Mouse (Mus musculus): ENCODE results near the gene Peak1. TPM values are rescaled to one million over a fixed set of nuclear protein-coding genes. Genes with fewer than 3 reads are reported as not detected.

The Peak1 gene
- polyA plus RNA-seq, 1 experiment = 6.3 TPM

DNA sequence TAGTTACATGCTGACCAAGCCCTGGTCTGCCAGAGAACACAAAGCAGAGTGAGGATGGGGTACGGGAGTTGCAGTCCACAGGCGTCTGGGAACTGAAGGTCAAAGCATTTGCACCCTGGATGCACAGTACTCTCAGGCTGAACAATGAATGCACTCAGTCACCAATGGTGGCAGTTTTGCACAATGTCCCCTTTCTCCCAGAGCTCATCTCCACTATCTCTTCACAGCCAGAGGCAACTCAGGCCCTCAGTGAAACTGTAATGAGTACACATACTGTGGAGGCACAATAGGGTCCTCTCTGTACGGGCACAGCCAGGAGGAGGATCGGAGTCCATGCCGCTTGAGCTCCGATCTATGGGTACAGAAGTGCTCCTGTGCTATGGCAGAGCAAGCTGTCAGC lies 71.5 kb downstream of the Peak1 start:
- TF ChIP-seq POLR2A (IDR thresholded peaks at IDR 0.05; ENCODE audit: borderline replicate concordance, extremely low read depth, insufficient read depth, insufficient read length, poor library complexity, severe bottlenecking) = no peak
- no peak for TF ChIP-seq CTCF (IDR thresholded peaks at IDR 0.05; ENCODE audit: borderline replicate concordance, extremely low read depth, insufficient read depth, insufficient read length)
- no peak for DNase-seq (ENCODE audit: low read depth)

DNA sequence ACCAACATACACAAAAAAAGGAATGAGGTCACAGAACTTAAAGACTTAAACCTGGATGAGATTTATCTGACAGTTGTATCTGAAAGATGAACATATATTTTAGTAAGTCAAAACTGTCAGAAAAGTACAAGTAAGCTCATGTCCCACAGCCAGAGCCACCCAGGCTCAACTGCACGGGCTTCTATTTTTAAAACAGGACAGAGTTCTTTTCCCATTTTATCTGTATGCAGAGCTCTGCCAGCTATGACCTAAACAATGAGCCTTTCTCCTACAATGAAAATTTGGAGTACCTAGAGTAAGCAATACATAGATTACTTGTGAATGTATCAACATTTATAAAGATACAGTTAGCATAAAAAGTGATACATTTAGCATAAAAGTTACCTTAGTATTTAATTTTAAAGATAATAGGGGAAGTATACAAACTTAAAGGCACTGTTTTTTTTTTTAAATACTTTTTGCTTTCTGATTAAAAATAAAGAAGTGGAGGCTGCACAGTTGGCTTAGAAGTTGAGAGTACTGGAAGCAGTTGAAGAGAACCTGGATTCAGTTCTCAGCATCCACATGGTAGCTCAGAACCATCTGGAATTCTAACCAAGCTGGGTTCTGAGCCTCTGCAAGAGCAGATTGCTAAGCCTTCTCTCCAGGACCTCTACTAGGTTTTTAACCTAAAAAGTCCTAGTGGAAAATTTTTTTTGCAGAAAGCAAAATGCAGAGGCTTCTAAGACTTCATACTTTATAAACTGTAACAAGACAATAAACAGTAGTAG lies 78.3 kb downstream of the Peak1 start:
- TF ChIP-seq CTCF (IDR thresholded peaks at IDR 0.05; ENCODE audit: borderline replicate concordance, extremely low read depth, insufficient read depth, insufficient read length) (no peak), POLR2A (IDR thresholded peaks at IDR 0.05; ENCODE audit: borderline replicate concordance, extremely low read depth, insufficient read depth, insufficient read length, poor library complexity, severe bottlenecking) (no peak)
- no peak for DNase-seq (ENCODE audit: low read depth)

DNA sequence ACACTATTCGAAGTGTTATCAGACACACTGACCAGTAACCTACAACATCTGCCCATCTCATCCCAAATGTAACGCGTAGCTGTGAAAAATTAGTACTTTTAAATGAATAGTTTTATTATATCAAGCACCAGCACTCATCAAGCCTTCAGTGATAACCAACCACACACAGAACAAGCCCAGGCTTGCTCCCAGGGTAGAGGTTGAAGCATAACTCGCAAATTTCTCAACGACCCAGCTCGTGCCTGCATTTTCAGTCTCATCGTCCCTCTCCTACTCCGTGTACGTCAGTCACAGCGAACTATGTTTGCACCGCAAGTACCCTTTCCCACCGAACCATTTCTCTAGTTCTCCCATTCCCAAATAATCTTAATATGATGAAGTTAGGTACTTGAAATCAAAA lies 83.5 kb downstream of the Peak1 start:
- TF ChIP-seq CTCF (IDR thresholded peaks at IDR 0.05; ENCODE audit: borderline replicate concordance, extremely low read depth, insufficient read depth, insufficient read length) (no peak), POLR2A (IDR thresholded peaks at IDR 0.05; ENCODE audit: borderline replicate concordance, extremely low read depth, insufficient read depth, insufficient read length, poor library complexity, severe bottlenecking) (no peak)
- no peak for DNase-seq (ENCODE audit: low read depth)

DNA sequence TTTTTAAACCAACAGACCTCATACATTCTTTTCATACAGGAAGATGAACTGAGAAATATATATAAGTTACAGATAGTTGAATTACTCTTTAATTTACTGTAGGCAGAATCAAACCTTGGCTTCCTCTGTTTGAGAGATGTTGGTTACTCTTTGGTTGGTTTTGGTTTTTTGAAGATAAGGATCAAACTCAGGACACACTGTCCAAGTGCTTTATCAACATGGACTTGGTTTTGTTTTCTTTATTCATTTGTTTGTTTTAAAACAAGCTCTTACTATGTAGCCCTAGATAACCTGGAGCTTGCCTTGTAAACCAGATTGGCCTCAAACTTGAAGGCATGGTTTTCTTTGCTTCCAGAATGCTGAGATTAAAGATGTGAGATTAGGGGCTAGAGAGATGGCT lies 85.1 kb downstream of the Peak1 start:
- DNase-seq (ENCODE audit: low read depth) = no peak
- TF ChIP-seq CTCF (IDR thresholded peaks at IDR 0.05; ENCODE audit: borderline replicate concordance, extremely low read depth, insufficient read depth, insufficient read length) (no peak), POLR2A (IDR thresholded peaks at IDR 0.05; ENCODE audit: borderline replicate concordance, extremely low read depth, insufficient read depth, insufficient read length, poor library complexity, severe bottlenecking) (no peak)

DNA sequence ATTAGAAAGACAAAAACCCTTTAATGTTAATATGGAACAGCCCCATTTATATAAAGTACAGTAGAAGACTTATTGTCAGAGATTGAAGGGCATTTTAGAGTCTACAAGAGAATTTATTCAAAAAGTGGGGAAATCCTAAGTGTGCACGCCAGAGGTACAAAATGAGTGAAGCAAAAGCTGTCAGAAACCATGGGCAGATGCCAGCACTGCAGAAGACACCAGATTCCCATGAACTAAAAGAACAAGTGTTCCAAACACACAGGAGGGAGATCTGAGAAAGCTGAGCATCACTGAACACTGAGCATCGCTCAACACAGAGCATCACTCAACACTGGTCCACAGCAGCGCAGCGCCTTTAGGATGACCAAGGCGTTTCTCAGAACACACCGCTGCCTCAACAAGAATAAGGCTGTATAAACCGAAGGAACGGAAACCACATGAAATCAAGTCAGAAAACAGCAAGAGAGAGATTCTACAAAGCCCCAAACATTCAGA lies 91.3 kb downstream of the Peak1 start:
- TF ChIP-seq CTCF (IDR thresholded peaks at IDR 0.05; ENCODE audit: borderline replicate concordance, extremely low read depth, insufficient read depth, insufficient read length) = no peak
- no peak for TF ChIP-seq POLR2A (IDR thresholded peaks at IDR 0.05; ENCODE audit: borderline replicate concordance, extremely low read depth, insufficient read depth, insufficient read length, poor library complexity, severe bottlenecking)
- peak; percentile 0 for DNase-seq (ENCODE audit: low read depth)

DNA sequence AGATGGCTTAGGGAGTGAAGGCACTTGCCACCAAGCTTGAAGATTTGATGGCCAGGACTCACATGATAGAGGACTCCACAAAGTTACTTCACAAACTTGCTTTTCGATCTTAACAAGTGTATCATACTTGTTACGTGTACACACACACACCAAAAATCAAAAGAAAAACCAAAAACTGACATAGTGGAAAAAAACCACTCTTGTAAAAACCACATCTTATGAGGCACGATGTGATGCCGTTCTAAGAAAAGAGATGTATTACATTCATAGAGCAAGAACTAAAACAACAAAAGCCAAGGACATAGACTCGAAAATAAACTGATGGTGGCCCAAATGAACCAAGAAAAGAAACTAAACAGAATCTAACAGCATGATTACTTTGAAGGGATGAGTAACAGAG lies 92.1 kb downstream of the Peak1 start:
- DNase-seq (ENCODE audit: low read depth) = no peak
- TF ChIP-seq CTCF (IDR thresholded peaks at IDR 0.05; ENCODE audit: borderline replicate concordance, extremely low read depth, insufficient read depth, insufficient read length) (no peak), POLR2A (IDR thresholded peaks at IDR 0.05; ENCODE audit: borderline replicate concordance, extremely low read depth, insufficient read depth, insufficient read length, poor library complexity, severe bottlenecking) (no peak)

DNA sequence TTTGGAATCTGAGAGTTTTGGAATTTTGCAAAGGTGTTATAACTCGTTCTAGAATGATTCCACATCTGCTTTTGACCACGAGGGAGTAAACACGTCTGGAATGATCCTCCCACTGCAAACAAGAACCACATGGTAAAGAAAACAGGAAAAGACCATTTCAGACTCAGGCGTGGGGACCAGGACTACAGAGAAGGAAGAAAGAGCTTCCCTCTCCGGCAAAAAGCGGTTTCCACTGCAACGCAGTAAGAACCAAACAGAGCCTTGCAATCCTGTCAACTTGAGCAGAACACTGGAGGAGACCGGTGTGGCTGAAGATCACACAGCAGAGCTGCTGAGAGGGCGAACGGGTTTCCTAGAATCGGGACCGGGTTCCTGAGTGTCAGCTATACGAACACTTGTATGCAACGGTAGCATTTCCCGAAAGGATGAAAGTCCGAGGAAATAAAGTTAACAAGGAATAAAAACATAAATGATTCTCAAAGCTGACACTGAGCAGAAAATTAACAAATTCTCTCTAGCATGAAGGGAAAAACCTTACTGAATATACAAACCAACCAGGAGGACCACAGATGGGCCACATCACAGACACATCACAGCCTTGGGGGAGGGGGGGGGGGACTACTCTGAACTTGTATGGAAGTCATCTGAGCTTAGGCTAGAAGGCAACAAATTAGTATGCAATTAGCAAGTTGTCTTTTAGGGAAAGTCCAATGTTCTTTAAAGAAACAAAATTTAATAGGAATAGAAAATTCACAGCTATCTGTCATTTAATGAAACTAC lies 93.1 kb downstream of the Peak1 start:
- TF ChIP-seq POLR2A (IDR thresholded peaks at IDR 0.05; ENCODE audit: borderline replicate concordance, extremely low read depth, insufficient read depth, insufficient read length, poor library complexity, severe bottlenecking) (no peak), CTCF (IDR thresholded peaks at IDR 0.05; ENCODE audit: borderline replicate concordance, extremely low read depth, insufficient read depth, insufficient read length) (no peak)
- DNase-seq (ENCODE audit: low read depth) = peak; percentile 13

DNA sequence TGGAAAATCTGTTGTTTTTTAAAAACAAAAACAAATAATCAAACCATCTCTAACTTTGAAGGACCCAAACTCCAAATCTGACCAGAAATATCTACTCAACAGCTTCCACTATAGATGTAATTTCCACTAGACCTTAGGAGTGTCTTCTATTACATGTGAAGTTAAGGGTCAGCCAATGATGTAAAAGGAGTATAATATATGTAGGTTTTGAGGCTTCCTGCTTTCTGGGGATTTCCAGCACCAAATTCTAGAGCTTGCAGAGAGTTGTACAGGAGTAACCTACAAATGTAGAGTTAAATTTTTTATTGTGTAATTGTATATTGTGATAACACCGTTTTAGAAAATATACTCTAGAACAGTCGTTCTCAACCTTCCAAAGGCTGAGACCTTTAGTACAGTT lies 96.6 kb downstream of the Peak1 start:
- TF ChIP-seq POLR2A (IDR thresholded peaks at IDR 0.05; ENCODE audit: borderline replicate concordance, extremely low read depth, insufficient read depth, insufficient read length, poor library complexity, severe bottlenecking) (no peak), CTCF (IDR thresholded peaks at IDR 0.05; ENCODE audit: borderline replicate concordance, extremely low read depth, insufficient read depth, insufficient read length) (no peak)
- no peak for DNase-seq (ENCODE audit: low read depth)

DNA sequence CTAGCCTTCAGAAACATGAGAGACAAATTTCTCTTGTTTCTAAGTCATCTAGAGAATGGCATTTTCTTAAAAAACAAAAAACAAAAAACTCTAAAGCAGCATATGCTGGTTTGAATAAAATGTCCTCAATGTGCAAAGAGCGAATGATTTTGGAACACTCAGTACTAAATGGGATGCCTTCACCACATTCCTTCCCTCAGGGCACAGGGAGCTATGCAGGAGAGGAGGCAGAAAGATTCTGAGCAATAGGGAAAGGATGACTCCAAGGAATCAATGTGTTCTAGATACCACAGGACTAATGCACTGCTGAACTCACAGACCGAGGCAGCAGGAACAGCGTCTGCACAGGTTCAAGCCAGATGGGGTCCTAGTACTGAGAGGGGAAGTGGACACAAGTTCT lies 103.5 kb downstream of the Peak1 start:
- no peak for DNase-seq (ENCODE audit: low read depth)
- no peak for TF ChIP-seq POLR2A (IDR thresholded peaks at IDR 0.05; ENCODE audit: borderline replicate concordance, extremely low read depth, insufficient read depth, insufficient read length, poor library complexity, severe bottlenecking)
- no peak for TF ChIP-seq CTCF (IDR thresholded peaks at IDR 0.05; ENCODE audit: borderline replicate concordance, extremely low read depth, insufficient read depth, insufficient read length)

DNA sequence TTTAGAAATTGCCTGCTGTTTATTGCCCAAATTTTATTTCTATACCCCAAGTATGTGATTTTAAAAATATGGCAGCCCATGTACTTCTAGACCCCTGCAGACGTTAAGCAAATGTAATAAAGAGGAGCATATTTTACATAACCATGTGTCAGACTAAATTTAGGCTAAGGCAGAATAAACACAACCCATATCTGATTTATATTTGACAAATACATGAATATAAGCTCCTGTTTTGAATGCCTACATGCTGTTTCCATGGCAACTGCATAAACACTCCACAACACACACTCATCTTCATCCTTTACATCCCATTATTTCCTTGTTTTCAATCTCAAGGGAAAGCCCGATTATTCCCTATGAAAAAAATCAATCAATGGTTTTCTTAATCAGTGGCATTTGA lies 108.8 kb downstream of the Peak1 start:
- TF ChIP-seq CTCF (IDR thresholded peaks at IDR 0.05; ENCODE audit: borderline replicate concordance, extremely low read depth, insufficient read depth, insufficient read length) (no peak), POLR2A (IDR thresholded peaks at IDR 0.05; ENCODE audit: borderline replicate concordance, extremely low read depth, insufficient read depth, insufficient read length, poor library complexity, severe bottlenecking) (no peak)
- peak; percentile 68 for DNase-seq (ENCODE audit: low read depth)

DNA sequence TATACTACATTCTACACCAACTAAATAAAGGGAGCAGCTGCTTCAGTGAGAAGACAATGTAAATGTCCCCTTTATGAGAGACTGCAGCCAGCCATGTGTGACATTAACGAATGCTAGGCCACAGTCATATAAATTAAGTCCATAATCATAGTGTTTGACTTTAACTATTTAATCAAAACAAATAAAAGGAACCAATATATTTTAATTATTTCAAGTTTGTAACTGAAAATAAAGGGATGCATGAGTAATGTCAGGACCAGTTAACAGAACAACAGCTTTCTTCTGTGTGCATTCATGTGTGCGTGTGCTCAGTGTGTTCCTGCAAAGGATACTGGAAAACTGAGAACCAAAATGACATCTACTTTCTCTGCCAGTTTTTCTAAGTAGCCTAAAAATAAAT lies 113.3 kb downstream of the Peak1 start:
- no peak for DNase-seq (ENCODE audit: low read depth)
- TF ChIP-seq POLR2A (IDR thresholded peaks at IDR 0.05; ENCODE audit: borderline replicate concordance, extremely low read depth, insufficient read depth, insufficient read length, poor library complexity, severe bottlenecking) = no peak
- no peak for TF ChIP-seq CTCF (IDR thresholded peaks at IDR 0.05; ENCODE audit: borderline replicate concordance, extremely low read depth, insufficient read depth, insufficient read length)

Measured in brain, embryonic 14.5 days (tissue).